9 mouse cellular contexts compared by ENCODE assay signal in genomic region chr14:75283609-75284192, GRCm38 (mm10). TPM values are rescaled to one million over a fixed set of nuclear protein-coding genes. Genes with fewer than 3 reads are reported as not detected.
DNase-seq lines count a peak whose midpoint lies in the region; ATAC-seq lines count a peak whose summit lies in the region.
"Had no signal": no experiment of that assay in that cellular context is flagged by ENCODE, and none has a peak within 500 bp of the region (broad histone marks: within the 10 kb centered on the region; RNA-seq: fewer than 3 reads in every experiment).

No protein-coding gene starts in this region.

- no peak for DNase-seq in kidney, adult 11 months
- peak; percentile 6 for DNase-seq in MEL-GATA-1-ER (ENCODE audit: extremely low read depth, low read depth)
- no peak for DNase-seq in midbrain, embryonic 11.5 days (ENCODE audit: low spot score, missing footprints)
- no peak for DNase-seq in layer of hippocampus, adult 9-10 months (ENCODE audit: low spot score)

- peak overlapping the region; percentile 43 for H3K4me2 ChIP-seq in kidney, embryonic 14.5 days (replicated peaks; ENCODE audit: low read depth, low read length)
- peak overlapping the region; percentile 66 for H3K4me2 ChIP-seq in embryonic facial prominence, embryonic 15.5 days (replicated peaks)
- H3K4me2 ChIP-seq in intestine, embryonic 15.5 days (replicated peaks): peak overlapping the region; percentile 66
- H3K4me2 ChIP-seq in midbrain, embryonic 11.5 days: peak overlapping the region; percentile 75

- ATAC-seq in kidney, embryonic 14.5 days (ENCODE audit: low FRiP score, low TSS enrichment): peak; percentile 56
- ATAC-seq in embryonic facial prominence, embryonic 15.5 days (ENCODE audit: insufficient number of reproducible peaks, low FRiP score, low TSS enrichment, low read depth): peak; percentile 63
- ATAC-seq in intestine, embryonic 15.5 days: peak; percentile 24
- ATAC-seq in midbrain, embryonic 11.5 days (ENCODE audit: low FRiP score): peak; percentile 57
- no peak for ATAC-seq in inflammation-experienced regulatory T-cells, adult 6 months

- H3K4me1 ChIP-seq in kidney, embryonic 14.5 days (ENCODE audit: control insufficient read depth, insufficient read depth, low read length): peaks cover 6% of the 10 kb centered on the region; the same call in 1 of the 2 replicates
- peaks cover 12% of the 10 kb centered on the region; the same call in 1 of the 2 replicates for H3K4me1 ChIP-seq in embryonic facial prominence, embryonic 15.5 days
- peaks cover 2% of the 10 kb centered on the region; the same call in 1 of the 2 replicates for H3K4me1 ChIP-seq in intestine, embryonic 15.5 days (replicated peaks)
- peaks cover 11% of the 10 kb centered on the region for H3K4me1 ChIP-seq in midbrain, embryonic 11.5 days (ENCODE audit: control insufficient read depth, insufficient read depth, low read length)

- H3K27ac ChIP-seq in kidney, embryonic 14.5 days (ENCODE audit: low read depth, low read length): peak overlapping the region; percentile 78
- H3K27ac ChIP-seq in embryonic facial prominence, embryonic 15.5 days (replicated peaks): peak overlapping the region; percentile 44; the same call in 1 of the 2 replicates
- H3K27ac ChIP-seq in intestine, embryonic 15.5 days: no peak overlapping the region
- no peak overlapping the region for H3K27ac ChIP-seq in midbrain, embryonic 11.5 days (ENCODE audit: low read depth, low read length)

- H3K4me3 ChIP-seq in kidney, embryonic 14.5 days (ENCODE audit: low read length): peak overlapping the region; percentile 100
- H3K4me3 ChIP-seq in embryonic facial prominence, embryonic 15.5 days (replicated peaks): peak overlapping the region; percentile 91
- peak overlapping the region; percentile 97 for H3K4me3 ChIP-seq in intestine, embryonic 15.5 days (replicated peaks)
- H3K4me3 ChIP-seq in midbrain, embryonic 11.5 days (ENCODE audit: low read depth, low read length): peak overlapping the region; percentile 98

- 2% methylated on average over 19 of the region's 19 CpGs for WGBS in kidney, embryonic 14.5 days
- 5% methylated on average over 19 of the region's 19 CpGs for WGBS in embryonic facial prominence, embryonic 15.5 days
- WGBS in intestine, embryonic 15.5 days: 4% methylated on average over 19 of the region's 19 CpGs
- WGBS in midbrain, embryonic 11.5 days: 5% methylated on average over 19 of the region's 19 CpGs

- no peaks in the 10 kb centered on the region for H3K9me3 ChIP-seq in kidney, embryonic 14.5 days (ENCODE audit: control insufficient read depth, low read length)
- H3K9me3 ChIP-seq in embryonic facial prominence, embryonic 15.5 days (replicated peaks): no peaks in the 10 kb centered on the region
- no peaks in the 10 kb centered on the region for H3K9me3 ChIP-seq in intestine, embryonic 15.5 days
- H3K9me3 ChIP-seq in midbrain, embryonic 11.5 days (ENCODE audit: control insufficient read depth, low read length): no peaks in the 10 kb centered on the region

- peak overlapping the region; percentile 90 for H3K9ac ChIP-seq in kidney, embryonic 14.5 days (ENCODE audit: low read depth, low read length)
- H3K9ac ChIP-seq in embryonic facial prominence, embryonic 15.5 days: peak overlapping the region; percentile 42
- peak overlapping the region; percentile 59 for H3K9ac ChIP-seq in intestine, embryonic 15.5 days
- peak overlapping the region; percentile 90 for H3K9ac ChIP-seq in midbrain, embryonic 11.5 days (ENCODE audit: low read length)

- no peaks in the 10 kb centered on the region for H3K36me3 ChIP-seq in kidney, embryonic 14.5 days (ENCODE audit: control insufficient read depth, insufficient read depth, low read length)
- no peaks in the 10 kb centered on the region for H3K36me3 ChIP-seq in embryonic facial prominence, embryonic 15.5 days
- no peaks in the 10 kb centered on the region for H3K36me3 ChIP-seq in intestine, embryonic 15.5 days
- H3K36me3 ChIP-seq in midbrain, embryonic 11.5 days (ENCODE audit: control insufficient read depth, insufficient read depth, low read length): no peaks in the 10 kb centered on the region

- no peaks in the 10 kb centered on the region for H3K27me3 ChIP-seq in kidney, embryonic 14.5 days (ENCODE audit: control insufficient read depth, insufficient read depth, low read length)
- H3K27me3 ChIP-seq in embryonic facial prominence, embryonic 15.5 days: no peaks in the 10 kb centered on the region
- H3K27me3 ChIP-seq in intestine, embryonic 15.5 days (replicated peaks): no peaks in the 10 kb centered on the region
- no peaks in the 10 kb centered on the region for H3K27me3 ChIP-seq in midbrain, embryonic 11.5 days (ENCODE audit: control insufficient read depth, insufficient read depth, low read length)

RNA-seq across cellular contexts. Expression of gene Zc3h13, which starts 0.5 kb away (rescaled TPM):
- 32.4 and 40.2 TPM in 2 replicates for polyA plus RNA-seq in kidney, embryonic 14.5 days (2014; fragmentation: Nextera tagmentation; extraction: Ambion mirVana)
- 34.2 and 35.3 TPM in 2 replicates for polyA plus RNA-seq in embryonic facial prominence, embryonic 15.5 days (2015; fragmentation: Nextera tagmentation; extraction: Ambion mirVana)
- polyA plus RNA-seq in intestine, embryonic 15.5 days (2015; fragmentation: Nextera tagmentation; extraction: Ambion mirVana): 26.8 and 27.3 TPM in 2 replicates
- 30.1 and 31.4 TPM in 2 replicates for polyA plus RNA-seq in midbrain, embryonic 11.5 days (2014; fragmentation: Nextera tagmentation; extraction: Ambion mirVana)
- 10 to 100 TPM; 15.5 to 26.0 (median 17.1) TPM for polyA plus RNA-seq in inflammation-experienced regulatory T-cells, adult 6 months (2017; shearing (Covaris generic))

RNA-seq across cellular contexts. Expression of gene Cpb2, which starts 41.6 kb away (rescaled TPM):
- polyA plus RNA-seq in kidney, embryonic 14.5 days (2014; fragmentation: Nextera tagmentation; extraction: Ambion mirVana): 13.2 and 14.6 TPM in 2 replicates
- not detected in 2 replicates for polyA plus RNA-seq in embryonic facial prominence, embryonic 15.5 days (2015; fragmentation: Nextera tagmentation; extraction: Ambion mirVana)
- polyA plus RNA-seq in intestine, embryonic 15.5 days (2015; fragmentation: Nextera tagmentation; extraction: Ambion mirVana): 4.0 and 4.7 TPM in 2 replicates
- polyA plus RNA-seq in midbrain, embryonic 11.5 days (2014; fragmentation: Nextera tagmentation; extraction: Ambion mirVana): not detected in 2 replicates
- not detected for polyA plus RNA-seq in inflammation-experienced regulatory T-cells, adult 6 months (2017; shearing (Covaris generic))
- polyA plus RNA-seq: brain, embryonic 14.5 days had no signal

Comparison
In these comparisons a context has a peak if more than half of its experiments do, and no peak if none do; other contexts are left out.
1. H3K27ac ChIP-seq: peak in kidney, embryonic 14.5 days (single experiment) and embryonic facial prominence, embryonic 15.5 days (single experiment); none in intestine, embryonic 15.5 days (single experiment) and midbrain, embryonic 11.5 days (single experiment).
2. Peak in every context shown above with its lines, with median percentiles within 50 percentile points of each other: H3K4me2 ChIP-seq, H3K4me3 ChIP-seq and H3K9ac ChIP-seq.